Mouse (Mus musculus) ovary, adult 18-20 months (tissue): ENCODE data around the gene Rapgef5.

Experiments used
- DNase-seq: peaks from one replicate; pipeline ENCODE4 v3.0.0; 2022; ENCODE audit warnings: low spot score, mixed read lengths

Rapgef5 gene

DNA sequence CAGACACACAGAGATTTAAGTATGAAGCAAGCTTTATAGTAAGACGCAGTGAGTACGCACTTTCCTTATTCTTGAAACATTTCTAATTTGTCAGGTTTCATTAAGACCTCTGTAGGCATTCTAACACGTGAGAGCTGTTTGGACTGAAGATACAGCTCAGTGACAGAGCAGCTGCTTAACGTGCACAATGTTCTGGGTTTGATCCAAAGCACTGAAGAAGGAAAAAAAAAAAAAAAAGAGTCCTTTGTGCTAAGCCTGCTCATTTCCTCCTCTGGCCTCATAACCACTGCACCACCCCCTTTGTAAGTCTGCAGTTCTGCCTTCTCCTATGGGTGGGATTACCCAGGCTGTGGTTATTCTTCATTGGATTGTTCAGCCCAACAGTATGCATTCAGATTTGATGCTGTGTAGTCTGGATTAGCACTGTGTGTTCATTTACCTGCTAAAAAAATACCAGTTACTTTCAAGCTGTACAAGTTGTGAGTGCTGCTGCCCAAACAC, 103.3 kb downstream of the Rapgef5 start:
- DNase-seq = no peak

DNA sequence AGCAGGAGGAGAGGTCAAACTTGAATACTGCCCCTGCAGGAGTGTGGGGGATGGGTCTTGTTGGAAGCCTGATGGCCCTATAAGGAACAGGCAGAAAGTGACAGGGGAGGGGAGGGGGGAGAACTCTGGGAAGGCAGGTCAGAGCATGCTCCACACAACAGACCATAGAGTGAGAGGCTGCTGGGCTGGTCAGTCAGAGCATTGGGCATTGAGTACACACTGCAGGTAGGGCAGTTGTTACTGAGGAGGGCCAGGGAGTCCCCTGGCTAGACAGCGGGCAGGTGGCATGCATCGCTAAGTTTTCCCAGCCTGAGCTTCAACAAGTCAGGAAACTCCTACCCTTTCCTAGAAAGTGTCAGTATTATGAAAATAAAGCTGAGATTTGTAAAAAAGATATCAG, 106.7 kb downstream of the Rapgef5 start:
- no peak for DNase-seq

DNA sequence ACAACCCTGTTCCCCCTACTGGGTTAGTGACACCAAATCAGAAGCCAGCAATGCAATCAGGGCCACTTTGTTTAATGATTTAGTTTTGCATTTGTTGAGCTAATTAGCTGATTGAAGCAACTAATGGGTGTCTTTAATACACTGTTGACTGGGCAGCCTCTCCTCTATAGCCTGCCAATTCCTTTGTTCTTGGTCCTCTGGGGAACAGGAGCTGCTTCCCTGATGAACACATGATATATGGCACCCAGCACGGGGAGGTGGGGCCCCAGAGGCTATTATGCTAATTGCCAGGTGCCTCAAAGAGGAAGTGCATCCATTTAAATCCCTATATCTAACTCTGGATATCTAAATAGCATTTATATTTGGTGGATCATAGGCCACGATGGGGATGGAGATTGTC, 111.0 kb downstream of the Rapgef5 start:
- no peak for DNase-seq

DNA sequence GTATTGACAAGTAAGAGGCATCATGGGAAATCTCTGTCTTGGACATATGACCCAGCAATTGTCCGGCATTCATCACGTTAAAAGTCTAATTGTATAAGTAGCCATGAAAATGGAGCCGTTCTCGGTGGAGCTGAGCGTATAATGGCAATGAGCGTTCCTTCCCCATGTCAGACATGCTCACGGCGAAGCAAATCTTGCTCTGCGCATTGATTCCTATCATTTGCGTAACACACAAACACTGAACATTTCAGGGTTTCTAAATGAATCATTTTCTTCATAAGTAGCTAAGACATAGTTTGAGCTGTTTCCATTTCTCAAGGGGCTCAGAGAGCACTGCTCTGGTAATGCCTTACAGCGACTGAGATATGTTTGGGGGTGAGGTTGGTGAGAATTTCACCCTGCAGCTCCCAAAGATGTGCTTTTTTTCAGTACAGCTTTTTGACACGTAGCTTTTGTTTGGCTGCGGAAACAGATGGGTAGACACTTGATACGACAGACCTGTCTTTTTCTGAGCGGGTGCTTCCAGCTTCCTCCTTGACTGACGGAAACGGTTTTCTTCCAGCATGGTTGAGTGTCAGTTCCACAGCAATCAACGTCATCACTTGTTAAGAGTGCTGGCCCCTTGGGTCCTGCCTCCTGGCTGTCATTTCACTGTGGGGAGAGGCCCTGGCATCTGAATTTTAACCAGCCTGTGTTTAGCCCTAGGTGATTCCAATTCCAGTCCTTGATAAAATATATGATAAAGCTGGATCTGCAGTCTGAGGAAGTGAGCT, 112.2 kb downstream of the Rapgef5 start:
- DNase-seq = no peak

DNA sequence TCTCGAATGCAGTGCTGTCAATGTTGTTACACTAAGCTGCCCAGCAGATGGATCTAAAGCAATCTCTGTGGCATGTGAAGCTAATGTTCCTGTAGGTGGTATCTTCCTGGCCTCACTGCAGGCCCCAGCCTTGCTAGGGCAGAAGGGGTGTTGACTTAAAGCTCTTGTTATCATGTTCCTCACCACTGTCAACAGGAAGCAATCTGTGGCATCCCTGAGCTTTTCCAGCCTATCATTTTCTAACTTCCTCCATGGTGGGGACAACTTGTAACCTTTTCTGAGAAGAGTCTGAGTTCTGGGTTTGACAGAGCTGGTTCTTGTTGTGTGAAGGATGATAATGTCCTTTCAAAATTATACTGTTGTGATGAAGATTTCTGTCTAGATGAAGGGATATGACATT, 115.9 kb downstream of the Rapgef5 start:
- DNase-seq = no peak

DNA sequence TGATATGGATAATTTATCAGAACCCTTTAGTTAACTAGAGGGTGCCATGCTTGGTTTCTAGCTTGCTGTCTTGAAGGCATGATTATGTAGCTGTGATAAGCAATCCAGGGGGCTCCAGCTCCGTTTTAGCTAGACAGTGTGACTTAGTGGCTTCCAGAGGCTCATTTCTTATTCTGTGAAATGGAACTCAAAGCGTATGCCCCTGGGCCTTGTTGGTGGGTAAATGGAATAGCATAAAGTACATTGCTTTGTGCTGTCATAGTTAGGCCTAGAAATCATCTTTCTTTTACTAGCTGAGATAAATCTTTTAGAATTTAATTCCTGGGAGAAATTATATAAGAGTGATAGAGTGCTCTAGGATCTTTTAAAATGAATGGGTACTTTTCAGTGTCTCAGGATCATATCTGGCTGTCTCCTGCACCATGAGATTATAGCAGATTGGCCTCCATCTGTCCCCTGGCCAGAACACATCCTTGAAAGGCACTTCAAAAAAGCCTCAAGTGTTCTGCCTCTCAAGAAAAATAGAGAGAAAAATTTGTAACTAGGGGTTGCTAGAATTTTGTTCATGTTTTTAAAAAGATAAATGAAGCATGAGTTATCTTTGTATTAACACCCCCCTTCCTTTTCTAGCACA, 120.0 kb downstream of the Rapgef5 start:
- DNase-seq = no peak

DNA sequence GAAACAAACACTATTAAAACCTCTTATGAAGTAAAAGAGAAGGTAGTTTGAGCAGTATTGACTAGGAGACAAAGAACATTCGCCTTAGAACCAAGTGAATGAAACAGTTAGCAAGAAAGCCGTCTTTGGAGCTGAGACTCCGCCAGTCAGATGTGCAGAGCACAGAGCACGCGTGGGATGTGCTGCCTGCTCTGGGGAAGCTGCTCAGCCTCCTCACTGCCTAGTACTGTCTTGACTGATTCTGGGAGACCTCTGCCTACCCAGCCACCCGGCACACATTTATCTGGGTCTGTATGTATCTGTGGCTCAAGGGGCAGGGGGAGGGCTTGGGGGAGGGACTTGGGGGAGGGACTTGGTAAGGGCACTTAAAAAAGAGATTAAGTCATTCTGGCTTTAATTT, 120.7 kb downstream of the Rapgef5 start:
- DNase-seq = no peak

DNA sequence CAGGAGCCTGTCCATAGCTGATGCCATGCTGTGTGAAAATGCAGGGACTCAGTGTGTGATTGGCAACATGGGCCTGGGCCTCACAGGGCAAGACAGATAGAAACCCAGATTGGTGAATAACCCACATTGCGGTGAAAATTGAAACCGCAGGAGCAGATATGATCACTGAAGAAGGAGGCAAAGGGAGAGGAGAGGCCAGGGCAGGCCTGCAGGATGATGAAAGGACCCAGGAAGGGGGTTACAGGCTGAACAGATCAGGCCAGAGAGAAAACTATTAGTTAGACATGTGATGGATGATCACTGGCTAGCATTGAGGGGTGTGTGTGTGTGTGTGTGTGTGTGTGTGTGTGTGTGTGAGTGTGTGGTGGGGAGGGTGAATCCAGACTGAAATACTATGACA, 122.6 kb downstream of the Rapgef5 start:
- DNase-seq = no peak

DNA sequence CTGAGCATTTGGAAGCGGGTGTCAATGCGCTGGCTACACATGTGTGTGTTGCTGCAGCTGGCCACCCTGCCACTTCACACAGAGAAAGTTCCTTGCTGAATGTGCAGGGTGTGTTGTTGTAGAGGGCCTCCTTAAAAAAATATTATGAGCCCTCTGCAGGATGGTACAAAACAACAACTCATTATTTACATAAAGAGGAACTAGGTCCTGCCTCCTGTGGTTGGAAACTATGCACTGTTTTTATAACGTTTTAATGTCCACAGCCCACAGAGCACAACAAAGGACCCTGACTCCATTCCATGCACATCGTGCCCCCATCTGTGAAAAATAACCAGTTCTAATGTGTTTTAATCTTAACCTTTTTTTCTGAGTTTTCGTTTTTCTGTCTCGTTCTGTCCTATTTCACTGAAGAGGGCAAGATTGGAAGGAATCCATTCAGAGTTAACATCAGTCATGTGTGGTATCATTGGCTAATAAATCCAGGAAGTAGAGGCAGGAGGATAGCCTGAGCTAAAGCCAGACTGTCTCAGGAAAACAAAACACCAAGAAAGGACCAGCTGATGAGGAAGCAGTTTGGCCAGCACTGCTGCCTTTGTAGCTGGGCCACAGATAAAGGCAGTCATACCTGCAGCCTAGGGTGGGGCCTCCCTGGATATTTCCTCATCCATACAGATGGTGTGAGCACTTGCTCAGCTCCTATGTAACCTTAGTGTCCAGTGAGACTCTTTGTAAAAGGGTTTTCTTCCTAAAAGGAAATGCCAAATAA, 123.3 kb downstream of the Rapgef5 start:
- no peak for DNase-seq

DNA sequence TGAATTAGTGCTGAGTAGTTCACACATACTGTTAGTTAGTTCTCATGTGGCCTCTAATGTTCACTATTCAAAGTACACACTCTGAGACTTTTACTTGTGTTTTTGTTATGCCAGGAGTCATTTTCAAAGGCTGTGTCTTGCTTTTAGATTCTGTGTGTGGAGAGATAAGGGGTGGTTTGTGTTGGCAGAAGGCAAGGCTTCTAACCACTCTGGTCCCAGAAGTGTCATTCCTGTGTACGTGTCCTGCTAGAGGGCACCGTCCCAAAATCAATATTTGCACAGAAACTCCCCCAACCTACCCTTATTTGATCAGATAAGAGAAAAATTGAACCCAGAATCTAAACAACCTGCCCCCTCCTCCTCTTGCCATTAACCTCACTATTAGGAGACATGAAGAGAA, 126.2 kb downstream of the Rapgef5 start:
- no peak for DNase-seq

DNA sequence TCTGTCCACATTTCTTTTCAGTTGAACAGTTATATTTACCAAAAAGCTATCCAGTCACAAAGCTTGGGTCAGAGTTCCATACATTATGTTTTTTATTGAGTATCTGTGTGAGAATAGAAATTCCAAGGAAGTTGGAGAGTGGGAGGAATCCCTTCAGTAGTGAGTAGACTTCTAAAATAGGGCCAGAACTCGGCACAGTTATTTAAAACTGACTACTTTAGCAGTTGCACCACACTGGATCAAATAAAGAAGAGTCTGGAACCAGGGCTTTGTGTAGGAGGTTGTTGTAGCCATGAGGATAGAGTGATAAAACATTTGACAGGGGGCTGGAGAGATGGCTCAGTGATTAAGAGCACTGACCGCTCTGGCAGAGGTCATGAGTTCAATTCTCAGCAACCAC, 129.5 kb downstream of the Rapgef5 start:
- no peak for DNase-seq

DNA sequence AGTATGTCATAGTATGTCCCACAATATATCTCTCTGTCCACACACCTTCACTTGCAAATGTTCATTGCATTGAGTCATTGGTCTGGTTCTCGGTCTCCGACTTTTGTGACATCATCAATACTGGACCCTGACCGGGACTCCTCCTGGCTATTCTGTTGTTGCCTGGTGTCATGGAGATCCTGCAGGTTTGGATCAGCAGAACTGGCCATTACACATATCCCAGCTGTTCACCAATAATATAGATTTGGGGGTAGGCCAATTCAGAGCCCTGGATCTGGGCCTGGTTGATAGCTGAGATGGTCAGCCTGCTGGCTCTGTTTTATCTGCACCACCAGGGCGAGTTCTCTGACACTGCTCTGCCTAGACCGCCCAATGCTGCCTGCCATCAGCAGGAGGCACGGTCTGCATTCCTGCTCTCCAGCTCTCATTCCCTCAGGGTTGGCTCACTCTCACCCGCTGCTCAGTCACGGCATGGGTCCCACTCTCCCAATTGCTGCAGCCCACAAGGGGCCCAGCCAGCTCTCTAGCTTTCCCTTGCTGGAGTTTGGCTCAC, 137.7 kb downstream of the Rapgef5 start:
- DNase-seq = no peak

DNA sequence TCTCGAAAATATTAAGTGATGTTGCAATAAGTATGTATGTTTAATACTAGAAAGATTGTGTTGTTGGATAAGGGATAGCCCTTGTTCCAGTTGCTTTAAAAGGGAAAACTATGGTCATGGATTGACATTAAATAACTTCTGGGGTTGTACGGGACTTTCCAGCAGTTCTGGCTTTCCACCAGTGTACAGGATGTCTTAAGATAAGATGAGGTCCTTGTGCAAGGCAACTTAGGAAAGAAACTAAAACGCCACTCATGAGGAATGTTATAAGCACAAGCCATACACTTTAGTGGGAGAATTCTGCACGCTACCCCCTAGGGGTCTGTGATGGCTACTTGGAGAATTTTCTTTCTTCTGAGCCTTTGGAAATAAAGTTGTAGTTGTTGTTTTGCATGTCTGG, 140.7 kb downstream of the Rapgef5 start:
- DNase-seq = no peak

DNA sequence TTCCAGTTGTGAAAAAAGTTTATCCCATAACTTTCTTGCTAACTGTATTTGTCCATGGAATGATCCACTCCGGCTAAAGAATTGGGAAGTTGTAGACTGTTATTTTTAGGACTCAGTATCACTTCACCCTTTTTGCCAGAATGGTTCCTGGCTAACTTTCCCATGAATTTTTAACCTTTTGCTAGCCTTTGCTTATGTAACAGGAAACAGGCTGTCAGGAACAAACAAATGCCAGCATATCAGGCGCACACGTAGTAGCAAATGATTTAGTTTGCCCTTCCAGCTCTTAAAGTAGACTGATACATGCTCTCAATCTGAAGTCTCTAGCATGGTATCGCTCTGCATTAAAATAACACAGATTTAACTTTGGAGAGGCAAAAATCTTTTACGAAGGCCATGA, 141.5 kb downstream of the Rapgef5 start:
- DNase-seq = no peak

DNA sequence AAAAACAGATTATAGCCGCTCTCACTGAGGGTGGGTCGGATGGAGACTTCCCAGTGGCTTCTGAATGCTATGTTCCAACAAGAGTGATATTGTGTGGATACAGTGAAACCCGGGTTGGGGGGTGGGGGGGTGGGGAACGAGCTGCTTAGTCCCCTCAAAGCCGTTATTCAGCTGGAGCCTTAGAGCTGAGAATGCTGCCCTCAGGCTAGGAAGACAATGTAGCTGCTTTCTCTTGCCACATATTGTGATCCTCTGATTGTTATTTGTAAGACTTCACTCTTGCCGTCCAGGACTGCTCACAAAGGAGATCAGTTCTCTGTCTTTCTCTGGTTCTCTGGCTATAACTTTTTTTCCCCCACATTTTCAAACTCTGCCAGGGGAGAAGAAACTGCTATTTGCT, 142.5 kb downstream of the Rapgef5 start:
- no peak for DNase-seq

DNA sequence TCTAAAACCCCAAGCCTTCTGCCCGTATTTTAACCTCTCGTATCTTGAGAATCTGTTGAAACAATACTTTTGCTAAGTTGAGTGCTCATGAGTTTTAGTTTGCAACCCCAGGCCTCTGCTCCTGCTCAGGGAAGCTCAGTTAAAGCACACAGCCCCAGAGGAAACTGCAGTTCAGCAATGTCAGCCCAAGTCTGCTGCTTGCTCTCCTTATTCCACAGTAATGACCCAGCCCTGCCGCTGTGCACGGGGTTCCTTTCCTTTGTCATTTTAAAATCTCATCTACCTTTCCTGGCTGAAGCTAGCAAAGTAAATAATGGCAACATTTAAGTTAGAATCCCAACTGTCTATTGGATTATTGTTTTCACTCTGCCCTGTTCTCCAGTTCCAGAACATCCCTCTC, 144.1 kb downstream of the Rapgef5 start:
- DNase-seq = no peak

DNA sequence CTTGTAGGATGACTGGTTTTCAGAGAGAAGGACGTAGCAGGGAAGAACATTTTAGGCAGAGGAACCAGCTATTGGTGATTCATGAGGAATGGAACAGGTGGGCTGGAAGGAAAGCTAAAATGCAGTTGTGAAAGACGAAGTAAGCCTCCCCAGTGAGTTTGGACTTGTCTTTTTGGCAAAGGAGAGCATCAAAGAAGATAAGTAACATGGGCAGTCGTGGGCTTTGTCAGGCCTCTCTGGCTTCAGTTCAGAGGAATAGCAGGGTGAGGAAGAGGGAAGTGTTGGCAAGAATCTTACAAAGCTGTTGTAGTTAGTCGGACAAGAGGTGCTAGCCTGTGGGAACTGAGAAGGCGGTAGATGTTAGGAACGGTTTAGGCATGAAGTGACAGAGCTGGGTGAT, 145.6 kb downstream of the Rapgef5 start:
- no peak for DNase-seq

DNA sequence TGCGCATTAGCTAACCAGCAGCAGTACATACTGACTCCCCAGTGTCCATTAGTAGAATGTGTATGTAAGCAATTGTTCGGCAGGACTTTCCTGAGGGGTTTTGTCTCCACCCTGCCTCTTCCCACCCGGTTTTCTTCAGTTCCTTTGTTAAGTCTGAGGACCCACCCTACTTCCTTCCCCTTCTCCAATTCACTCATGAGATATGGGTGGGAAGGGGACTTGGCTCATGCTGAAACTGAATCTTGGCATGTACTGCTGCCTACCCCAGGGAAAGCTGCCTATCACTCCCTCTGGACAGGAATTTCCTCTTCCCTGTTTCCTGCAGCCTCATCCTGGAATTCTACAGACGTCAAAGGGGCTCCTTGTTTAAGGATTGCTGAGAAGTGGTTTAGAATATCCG, 147.4 kb downstream of the Rapgef5 start:
- DNase-seq = no peak

DNA sequence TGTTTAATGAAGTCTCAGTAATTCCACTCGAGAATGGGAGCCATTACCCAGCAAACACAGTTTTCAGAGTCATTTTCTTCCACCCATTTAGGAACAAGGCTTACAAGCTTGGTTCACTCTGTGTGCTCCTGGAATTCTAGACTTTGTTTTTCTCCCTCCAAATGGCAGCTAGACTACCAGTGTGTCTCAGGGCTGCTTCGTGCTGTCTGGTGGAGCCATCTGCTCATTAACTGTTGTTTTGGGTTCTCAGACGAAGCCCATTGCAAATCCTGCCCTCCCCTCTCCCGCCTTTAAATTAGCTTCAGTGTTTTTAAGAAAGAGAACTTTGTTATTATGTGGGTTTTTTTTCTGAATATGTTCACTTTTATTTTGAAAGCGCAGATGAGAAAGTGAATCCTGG, 148.4 kb downstream of the Rapgef5 start:
- DNase-seq = no peak

DNA sequence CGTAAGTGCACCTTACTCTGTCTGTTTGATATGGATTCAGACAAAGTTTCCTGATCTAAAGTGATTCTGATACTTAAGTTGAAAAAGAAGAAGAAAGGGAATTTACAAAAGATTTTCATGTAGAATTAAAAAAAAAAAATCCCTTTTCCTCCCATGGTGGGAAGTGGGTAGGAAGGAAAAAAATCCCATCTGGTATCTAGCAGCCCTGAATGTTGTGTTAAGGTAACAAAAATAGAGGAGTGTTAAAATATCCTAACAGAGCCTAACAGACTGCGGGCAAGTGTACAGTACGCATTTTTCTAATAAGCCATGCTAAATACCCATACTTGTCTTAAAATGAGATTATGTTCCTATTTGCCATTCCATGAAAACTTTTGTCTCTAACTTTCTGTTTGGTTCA, 150.1 kb downstream of the Rapgef5 start:
- no peak for DNase-seq

DNA sequence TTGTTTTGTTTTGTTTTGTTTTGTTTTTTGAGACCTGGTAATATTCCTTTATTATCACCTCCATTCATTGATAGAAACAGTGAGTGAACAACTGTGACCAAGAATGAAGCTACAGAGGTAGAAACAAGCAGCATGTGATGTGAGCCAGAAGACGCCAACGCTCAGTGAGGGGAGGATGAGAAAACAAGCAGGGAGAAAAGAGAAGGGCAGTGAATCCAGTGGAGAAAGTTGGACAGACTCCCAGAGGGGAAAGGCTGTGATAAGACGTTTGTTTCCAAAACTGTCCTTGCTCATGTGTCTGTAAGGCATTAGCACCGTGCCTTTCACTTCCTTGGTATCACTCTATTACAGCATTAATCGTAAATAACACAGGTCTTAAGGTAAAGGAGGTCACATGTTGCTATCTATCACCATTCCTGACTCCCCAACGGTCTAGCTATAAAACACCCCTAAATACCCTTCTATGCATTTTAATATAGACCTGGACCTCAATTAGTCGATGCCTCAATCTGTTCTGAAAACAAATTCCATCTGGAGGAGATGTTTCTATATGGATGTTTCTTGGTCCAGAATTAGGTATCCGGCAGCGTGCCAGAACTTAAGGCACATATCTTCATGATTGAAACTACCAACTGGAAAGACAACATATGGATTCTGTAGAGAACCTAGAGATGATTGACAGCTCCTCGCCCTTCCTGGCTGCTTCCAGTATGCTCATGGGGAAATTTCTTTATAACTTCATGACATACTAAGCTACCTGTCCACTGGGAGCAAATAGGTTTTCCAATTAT, 153.5 kb downstream of the Rapgef5 start:
- peak; percentile 60 for DNase-seq

DNA sequence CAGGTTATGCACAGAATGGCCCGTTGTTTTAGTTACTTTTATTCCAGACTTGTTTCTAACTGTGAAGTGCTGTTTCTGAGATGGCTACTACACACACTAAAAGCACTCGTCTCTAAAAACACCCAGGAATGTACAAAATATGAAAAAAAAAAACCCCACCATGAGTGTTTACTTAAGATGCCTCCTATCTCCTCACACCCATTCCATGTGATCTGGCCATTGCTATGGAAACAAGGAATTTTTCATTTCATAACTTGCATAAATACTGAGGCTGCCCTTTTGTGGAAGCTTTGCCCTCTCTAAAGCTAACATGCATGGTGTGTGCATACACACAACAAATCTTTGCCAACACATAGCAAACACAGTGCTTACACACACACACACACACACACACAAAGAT, 156.9 kb downstream of the Rapgef5 start:
- DNase-seq = no peak
